Mouse (Mus musculus): ENCODE measurements at regions not wholly inside any gene's neighbourhood (a gene's known extent, or its start where the extent isn't known, plus 50 kb on each side); places are given as distances from the start of the nearest gene placed in this dataset.
A peak's percentile ranks its signal among the peaks of the same experiment; 100 is the strongest.

DNA sequence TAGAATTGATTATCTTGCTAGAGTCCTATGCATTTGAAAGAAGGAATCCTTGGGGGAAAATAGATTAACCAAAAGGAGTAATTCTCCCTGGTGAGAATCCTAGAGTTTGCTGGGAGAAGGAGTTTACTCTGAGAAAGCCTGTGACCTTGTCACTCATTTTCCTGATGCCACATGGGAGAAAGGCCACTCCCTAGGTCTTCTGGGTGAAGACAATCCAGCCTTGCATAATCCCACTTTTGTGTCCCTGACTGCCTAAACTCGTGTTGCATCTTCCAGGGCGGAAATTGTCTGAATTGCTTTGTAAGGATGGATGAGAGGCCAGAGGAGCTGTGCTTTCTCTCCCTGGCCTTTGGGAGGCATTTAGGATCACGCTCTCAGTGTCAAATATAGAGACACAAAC lies 490.2 kb downstream of the Slc4a3 start:
- ATAC-seq = no peak
- no peak overlapping the region for H3K4me2 ChIP-seq (ENCODE audit: low read depth, low read length)
- no peak overlapping the region for H3K4me3 ChIP-seq (ENCODE audit: low read depth, low read length)
- no peaks in the 10 kb centered on the region for H3K27me3 ChIP-seq (ENCODE audit: insufficient read depth, low read length)
- H3K9ac ChIP-seq (replicated peaks) = no peak overlapping the region
- no peaks in the 10 kb centered on the region for H3K4me1 ChIP-seq (ENCODE audit: insufficient read depth)
- no peak overlapping the region for H3K27ac ChIP-seq (ENCODE audit: low read depth)
- no peak for DNase-seq
- H3K9me3 ChIP-seq (ENCODE audit: low read length) = no peaks in the 10 kb centered on the region
- 53% methylated on average over 3 of the region's 3 CpGs for WGBS (ENCODE audit: insufficient replicate concordance)
- no peaks in the 10 kb centered on the region for H3K36me3 ChIP-seq (replicated peaks; ENCODE audit: insufficient read depth, low read length)
- TF ChIP-seq EP300 (IDR thresholded peaks at IDR 0.05; ENCODE audit: low read depth) = no peak
- no peak for TF ChIP-seq CTCF (IDR thresholded peaks at IDR 0.05; ENCODE audit: low read depth)

GRCm38 (mm10) chr1:76039029-76039655 lies 493.1 kb downstream of the Slc4a3 start:
- no peak for ATAC-seq
- TF ChIP-seq CTCF (IDR thresholded peaks at IDR 0.05; ENCODE audit: low read depth) (peak; percentile 19; the same call in 1 of the 2 replicates), EP300 (IDR thresholded peaks at IDR 0.05; ENCODE audit: low read depth) (no peak)
- DNase-seq = peak; percentile 22
- Histone ChIP-seq H3K4me2 (ENCODE audit: low read depth, low read length) (no peak overlapping the region), H3K4me1 (ENCODE audit: insufficient read depth) (no peaks in the 10 kb centered on the region), H3K36me3 (replicated peaks; ENCODE audit: insufficient read depth, low read length) (no peaks in the 10 kb centered on the region), H3K9ac (replicated peaks) (no peak overlapping the region), H3K27ac (ENCODE audit: low read depth) (no peak overlapping the region), H3K27me3 (ENCODE audit: insufficient read depth, low read length) (no peaks in the 10 kb centered on the region), H3K4me3 (ENCODE audit: low read depth, low read length) (no peak overlapping the region), H3K9me3 (ENCODE audit: low read length) (no peaks in the 10 kb centered on the region)
- WGBS (ENCODE audit: insufficient replicate concordance) = 64% methylated on average over 4 of the region's 4 CpGs

DNA sequence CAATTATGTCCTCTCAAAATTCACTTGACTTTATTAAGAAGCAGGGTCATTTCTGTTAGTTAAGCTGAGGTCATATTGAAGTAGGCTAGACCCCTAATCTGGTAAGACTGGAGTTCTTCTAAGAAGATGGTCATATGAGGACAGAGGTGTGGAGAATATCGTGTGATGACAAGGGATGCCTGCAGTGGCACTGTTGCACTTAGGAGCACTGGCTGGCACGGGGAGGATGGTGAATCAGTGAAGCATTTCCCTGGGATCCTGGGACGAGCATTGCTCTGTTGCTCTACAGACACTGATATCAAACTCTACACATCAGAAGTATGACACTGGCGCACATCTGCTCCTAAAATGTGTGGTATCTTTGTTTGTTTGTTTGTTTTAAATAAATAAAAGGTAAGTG lies 493.6 kb downstream of the Slc4a3 start:
- 69% methylated on average over 4 of the region's 4 CpGs for WGBS (ENCODE audit: insufficient replicate concordance)
- no peak overlapping the region for H3K4me3 ChIP-seq (ENCODE audit: low read depth, low read length)
- no peak overlapping the region for H3K4me2 ChIP-seq (ENCODE audit: low read depth, low read length)
- no peaks in the 10 kb centered on the region for H3K36me3 ChIP-seq (replicated peaks; ENCODE audit: insufficient read depth, low read length)
- no peaks in the 10 kb centered on the region for H3K27me3 ChIP-seq (ENCODE audit: insufficient read depth, low read length)
- no peak overlapping the region for H3K27ac ChIP-seq (ENCODE audit: low read depth)
- TF ChIP-seq EP300 (IDR thresholded peaks at IDR 0.05; ENCODE audit: low read depth) = no peak
- TF ChIP-seq CTCF (IDR thresholded peaks at IDR 0.05; ENCODE audit: low read depth) = no peak
- ATAC-seq = no peak
- no peaks in the 10 kb centered on the region for H3K4me1 ChIP-seq (ENCODE audit: insufficient read depth)
- H3K9me3 ChIP-seq (ENCODE audit: low read length) = no peaks in the 10 kb centered on the region
- DNase-seq = no peak
- no peak overlapping the region for H3K9ac ChIP-seq (replicated peaks)

DNA sequence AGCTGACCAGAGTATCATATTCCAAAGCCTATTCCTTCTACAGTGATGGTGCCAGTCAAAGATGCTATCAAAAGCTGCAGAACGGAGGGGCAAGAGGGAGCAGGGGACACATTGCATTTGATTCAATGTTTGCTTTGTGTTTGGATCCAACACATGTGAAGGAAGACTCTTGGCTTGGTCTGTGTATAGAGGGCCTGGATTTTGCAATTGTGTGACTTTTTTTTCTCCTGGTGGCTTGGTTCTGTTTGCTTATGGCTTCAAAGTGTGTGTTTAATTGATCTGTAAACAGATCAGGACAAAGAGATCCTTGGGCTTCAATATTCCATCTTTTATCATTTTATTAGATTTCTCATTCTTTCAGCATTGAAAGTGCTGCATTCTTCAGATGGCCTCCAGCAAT lies 504.2 kb downstream of the Slc4a3 start:
- Histone ChIP-seq H3K9me3 (ENCODE audit: low read length) (no peaks in the 10 kb centered on the region), H3K27ac (ENCODE audit: low read depth) (no peak overlapping the region), H3K9ac (replicated peaks) (no peak overlapping the region), H3K4me2 (ENCODE audit: low read depth, low read length) (no peak overlapping the region), H3K27me3 (ENCODE audit: insufficient read depth, low read length) (no peaks in the 10 kb centered on the region), H3K4me1 (ENCODE audit: insufficient read depth) (peaks cover 7% of the 10 kb centered on the region; the same call in 1 of the 2 replicates), H3K4me3 (ENCODE audit: low read depth, low read length) (no peak overlapping the region), H3K36me3 (replicated peaks; ENCODE audit: insufficient read depth, low read length) (no peaks in the 10 kb centered on the region)
- no peak for TF ChIP-seq EP300 (IDR thresholded peaks at IDR 0.05; ENCODE audit: low read depth)
- TF ChIP-seq CTCF (IDR thresholded peaks at IDR 0.05; ENCODE audit: low read depth) = no peak
- 48% methylated on average over 1 of the region's 1 CpGs for WGBS (ENCODE audit: insufficient replicate concordance)
- ATAC-seq (peak; percentile 60; the same call in 1 of the 2 replicates), DNase-seq (no peak)

GRCm38 (mm10) chr1:76053378-76054171 lies 507.5 kb downstream of the Slc4a3 start:
- Histone ChIP-seq H3K9ac (replicated peaks) (no peak overlapping the region), H3K27me3 (ENCODE audit: insufficient read depth, low read length) (no peaks in the 10 kb centered on the region), H3K4me2 (ENCODE audit: low read depth, low read length) (no peak overlapping the region), H3K36me3 (replicated peaks; ENCODE audit: insufficient read depth, low read length) (no peaks in the 10 kb centered on the region), H3K4me3 (ENCODE audit: low read depth, low read length) (no peak overlapping the region), H3K4me1 (ENCODE audit: insufficient read depth) (peaks cover 7% of the 10 kb centered on the region; the same call in 1 of the 2 replicates), H3K27ac (ENCODE audit: low read depth) (no peak overlapping the region), H3K9me3 (ENCODE audit: low read length) (no peaks in the 10 kb centered on the region)
- ATAC-seq (no peak), DNase-seq (no peak)
- TF ChIP-seq CTCF (IDR thresholded peaks at IDR 0.05; ENCODE audit: low read depth) (no peak), EP300 (IDR thresholded peaks at IDR 0.05; ENCODE audit: low read depth) (no peak)
- 75% methylated on average over 10 of the region's 10 CpGs for WGBS (ENCODE audit: insufficient replicate concordance)

GRCm38 (mm10) chr1:76065783-76066182 lies 519.7 kb downstream of the Slc4a3 start:
- 73% methylated on average over 6 of the region's 6 CpGs for WGBS (ENCODE audit: insufficient replicate concordance)

More at GRCm38 (mm10) chr1:76065783-76066182, 519.7 kb downstream of the Slc4a3 start:
- ATAC-seq (no peak), DNase-seq (no peak)
- Histone ChIP-seq H3K4me3 (ENCODE audit: low read depth, low read length) (no peak overlapping the region), H3K4me1 (ENCODE audit: insufficient read depth) (no peaks in the 10 kb centered on the region), H3K27me3 (ENCODE audit: insufficient read depth, low read length) (no peaks in the 10 kb centered on the region), H3K4me2 (ENCODE audit: low read depth, low read length) (no peak overlapping the region), H3K27ac (ENCODE audit: low read depth) (no peak overlapping the region), H3K9ac (replicated peaks) (no peak overlapping the region), H3K9me3 (ENCODE audit: low read length) (no peaks in the 10 kb centered on the region), H3K36me3 (replicated peaks; ENCODE audit: insufficient read depth, low read length) (no peaks in the 10 kb centered on the region)
- no peak for TF ChIP-seq EP300 (IDR thresholded peaks at IDR 0.05; ENCODE audit: low read depth)
- TF ChIP-seq CTCF (IDR thresholded peaks at IDR 0.05; ENCODE audit: low read depth) = no peak

All from liver, postnatal 0 days (tissue).